Mouse (Mus musculus) induced T-regulatory cell, adult 2 months (primary cell): ENCODE measurements around the gene Cpsf6.

ENCODE experiments used
- DNase-seq: peaks from one replicate; pipeline ENCODE4 v3.0.0-alpha.2; 2012; ENCODE audit warnings: low read depth

The Cpsf6 gene

DNA sequence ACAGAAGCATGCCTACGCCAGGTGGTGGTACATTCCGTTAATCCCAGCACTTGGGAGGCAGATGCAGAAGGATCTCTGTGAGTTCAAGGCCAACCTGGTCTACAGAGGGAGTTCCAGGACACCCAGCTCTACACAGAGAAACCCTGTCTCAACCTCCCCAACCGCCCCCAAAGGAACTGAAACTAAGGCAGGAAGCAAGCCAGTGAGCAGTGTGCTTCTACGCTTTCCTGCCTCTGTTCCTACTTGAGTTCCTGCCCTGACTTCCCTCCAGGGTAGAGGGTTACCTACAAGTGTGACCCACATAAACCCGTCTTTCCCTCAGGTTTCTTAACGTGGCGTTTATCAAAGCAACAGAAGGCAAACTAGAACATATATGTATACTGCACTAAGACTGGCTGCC is 56.0 kb downstream of the Cpsf6 start:
- no peak for DNase-seq

DNA sequence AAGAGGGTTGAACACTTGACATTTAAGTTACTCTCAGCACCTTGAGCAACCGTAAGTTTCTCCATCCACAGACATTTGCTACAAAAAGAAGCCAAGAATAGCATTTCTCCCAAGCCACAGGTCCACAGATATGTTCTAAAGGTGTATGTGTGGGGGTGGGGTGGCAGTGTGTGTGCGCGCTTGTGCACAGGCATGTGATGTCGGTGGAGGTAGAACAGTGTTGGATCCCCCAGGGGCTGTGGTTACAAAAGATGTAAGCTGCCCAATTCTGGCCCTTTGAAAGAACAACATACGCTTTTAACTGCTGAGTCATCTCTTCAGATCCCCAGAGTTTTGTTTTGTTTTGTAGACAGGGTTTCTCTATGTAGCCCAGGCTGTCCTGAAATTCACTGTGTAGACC is 57.2 kb downstream of the Cpsf6 start:
- DNase-seq: no peak

DNA sequence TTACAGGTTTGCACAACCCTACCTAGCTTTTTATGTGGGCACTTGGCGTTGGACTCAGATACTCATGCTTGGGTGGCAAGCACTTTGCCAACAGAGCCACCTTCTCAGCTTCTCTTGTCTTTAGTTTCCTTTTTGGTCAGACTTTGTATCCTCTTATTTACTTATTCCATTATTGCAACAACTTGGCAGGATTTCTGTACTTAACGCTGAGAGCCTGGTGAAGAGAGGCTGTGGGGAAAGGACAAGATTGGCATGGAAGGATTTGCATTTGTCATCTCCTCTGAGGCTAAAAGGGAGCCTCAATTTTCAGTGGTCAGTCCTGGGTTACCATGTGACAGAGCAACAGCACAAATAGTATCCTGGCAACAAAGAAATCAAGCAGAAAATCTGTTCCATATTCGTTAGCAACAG is 59.2 kb downstream of the Cpsf6 start:
- DNase-seq: no peak

DNA sequence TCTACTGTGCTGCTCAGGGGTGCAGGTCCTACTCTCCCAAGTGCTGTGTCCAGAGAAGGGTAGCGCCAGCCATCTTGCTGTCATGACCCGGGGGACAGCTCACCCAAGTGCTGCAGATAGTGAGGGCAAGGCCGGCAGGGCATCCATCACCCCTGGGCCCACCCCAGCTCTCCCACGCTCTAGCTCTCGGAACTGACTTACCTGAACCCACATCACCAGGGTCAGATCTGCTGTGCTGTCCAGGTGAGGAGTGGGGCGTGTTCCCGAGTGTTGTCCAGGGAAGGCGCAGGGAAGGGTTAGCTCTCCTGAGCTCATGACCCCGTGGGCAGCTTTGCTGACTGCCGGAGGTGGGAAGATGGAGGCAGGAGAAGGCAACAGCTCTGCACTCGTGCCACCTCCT is 63.4 kb downstream of the Cpsf6 start:
- DNase-seq: no peak

DNA sequence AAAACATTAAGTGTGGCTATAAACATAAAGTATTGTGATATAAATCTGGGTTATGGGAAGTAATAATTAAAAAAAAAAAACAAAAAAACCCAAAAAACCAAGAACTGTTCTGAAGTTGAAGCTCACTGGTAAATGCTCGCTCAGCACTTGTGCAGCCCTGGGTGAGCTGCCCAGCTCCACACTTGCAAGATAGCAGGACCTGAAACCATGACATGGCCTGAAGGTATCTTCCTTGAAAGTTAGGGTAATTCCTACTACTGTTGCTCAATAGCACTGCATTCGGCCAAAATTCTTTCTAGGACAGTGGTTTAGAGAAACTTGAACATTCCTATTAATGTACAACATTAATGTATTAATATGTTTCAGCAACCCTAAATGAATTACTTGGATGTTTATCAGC is 66.7 kb downstream of the Cpsf6 start:
- no peak for DNase-seq

DNA sequence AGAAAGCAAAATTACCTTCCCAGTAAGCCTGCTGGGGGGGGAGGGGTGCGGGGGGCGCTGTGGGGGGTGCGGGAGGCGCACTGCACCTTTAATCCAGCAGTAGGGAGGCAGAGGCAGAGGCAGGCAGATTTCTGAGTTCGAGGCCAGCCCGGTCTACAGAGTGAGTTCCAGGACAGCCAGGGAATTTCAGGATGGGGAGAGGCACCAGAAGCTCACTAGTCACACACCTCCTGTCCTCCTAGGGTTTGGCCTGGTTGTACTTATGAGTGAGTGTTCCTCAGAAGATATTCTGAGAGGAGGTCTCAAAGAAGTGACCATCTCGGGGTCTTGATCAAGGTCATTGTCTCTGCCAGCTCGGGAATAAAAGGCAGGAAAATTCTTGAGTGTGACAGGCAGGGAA is 67.6 kb downstream of the Cpsf6 start:
- DNase-seq: no peak

DNA sequence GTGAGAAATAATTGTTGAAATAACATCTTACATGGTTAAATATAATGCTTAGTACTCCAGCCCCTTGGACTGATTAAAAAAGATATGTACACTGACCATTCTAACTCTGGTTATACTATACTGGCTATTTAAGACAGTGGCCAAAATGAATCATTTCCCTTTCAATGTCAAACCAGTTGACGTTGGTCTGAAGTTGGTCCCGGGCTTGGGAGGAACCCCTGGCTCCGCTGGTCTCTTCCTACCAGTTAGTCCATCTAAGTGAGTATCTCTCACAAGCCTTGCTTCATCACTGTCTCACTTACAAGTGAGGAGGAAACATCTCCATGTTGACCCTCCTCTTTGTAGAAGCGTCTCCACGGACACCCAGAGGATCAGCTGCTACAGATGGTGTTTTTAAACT is 75.4 kb downstream of the Cpsf6 start:
- no peak for DNase-seq

DNA sequence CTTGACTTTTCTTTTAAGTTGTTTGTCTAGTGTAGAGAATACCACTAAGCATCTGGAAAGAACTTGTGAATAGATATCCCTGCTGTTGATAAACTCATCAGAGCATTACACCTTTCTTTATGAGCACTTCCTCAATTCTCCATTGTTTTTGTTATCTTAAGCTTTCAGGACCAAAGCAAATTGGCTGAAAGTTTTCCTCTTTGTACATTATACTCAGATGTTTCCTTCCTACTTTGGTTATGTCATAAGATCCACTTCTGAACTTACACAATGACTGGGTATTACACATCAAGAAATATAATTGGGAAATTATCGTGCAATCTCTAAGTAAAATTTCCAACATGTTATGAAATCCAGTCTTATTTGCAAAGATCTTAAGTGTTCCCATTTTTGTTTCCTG is 78.1 kb downstream of the Cpsf6 start:
- no peak for DNase-seq

DNA sequence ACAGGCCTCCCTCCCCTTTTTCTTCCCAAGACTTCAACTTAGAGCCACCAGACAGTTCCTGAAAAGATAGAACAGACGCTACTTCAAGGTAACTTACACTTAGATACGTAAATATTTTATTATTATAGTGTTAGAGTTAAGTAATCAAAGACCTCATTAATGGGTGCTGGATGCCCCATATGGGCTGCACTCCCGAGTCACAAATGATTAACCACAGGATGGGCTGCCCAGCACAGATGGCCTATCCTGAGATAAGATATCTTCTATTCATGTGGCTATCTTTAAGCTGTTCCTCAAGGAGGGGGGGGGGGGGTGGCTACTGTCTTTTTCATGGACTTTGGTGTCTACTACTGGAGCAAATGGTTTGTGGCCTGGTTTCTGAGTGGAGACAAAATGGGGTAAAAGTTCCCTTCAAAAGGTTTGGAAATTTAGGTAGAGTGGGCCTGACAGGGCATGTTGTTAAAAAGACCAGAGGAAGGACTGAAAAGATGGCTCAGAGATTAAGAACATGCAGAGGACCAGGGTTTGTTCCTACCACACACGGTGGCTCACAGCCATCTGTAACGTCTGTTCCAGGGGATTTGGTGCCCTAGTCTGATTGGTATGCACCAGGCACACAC is 79.8 kb downstream of the Cpsf6 start:
- DNase-seq: no peak

DNA sequence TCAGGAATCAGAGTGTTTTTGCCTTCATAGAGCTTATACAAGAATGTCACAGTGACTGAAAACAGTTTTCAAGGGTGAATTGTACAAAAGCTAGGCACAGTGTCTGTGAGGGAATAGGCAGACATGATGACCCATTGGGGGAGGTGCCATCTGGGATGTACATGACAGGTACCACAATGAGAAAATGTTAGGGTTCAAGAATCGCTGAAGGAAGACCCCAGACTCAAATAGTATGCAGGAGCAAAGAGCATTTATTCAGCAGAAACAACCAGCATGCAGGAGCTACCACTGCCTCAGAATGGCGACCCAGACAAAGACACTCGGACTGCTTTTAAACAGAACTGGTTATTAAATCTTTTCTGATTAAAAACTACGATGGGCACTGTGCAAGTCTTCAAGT is 80.7 kb downstream of the Cpsf6 start:
- no peak for DNase-seq

DNA sequence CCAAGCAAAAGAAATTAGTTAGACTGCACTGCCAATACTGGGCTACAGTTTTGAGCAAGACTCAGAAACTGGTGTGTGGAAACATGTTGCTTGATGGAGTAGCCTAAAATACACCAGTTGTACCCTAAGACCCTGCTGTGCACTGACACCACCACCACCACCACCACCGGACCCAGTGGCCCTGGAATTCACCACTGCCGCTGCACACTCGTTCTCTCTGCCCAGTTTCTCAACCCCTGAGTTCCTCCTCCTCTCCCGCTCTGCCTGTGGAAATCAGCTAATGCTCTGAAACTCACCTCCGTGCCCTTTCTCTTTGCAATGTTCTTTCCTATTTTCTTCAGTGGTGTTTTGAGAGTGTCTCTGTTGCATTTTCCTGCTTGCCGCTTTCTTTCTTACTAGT is 81.5 kb downstream of the Cpsf6 start:
- no peak for DNase-seq
